Mouse (Mus musculus): Measurements from ENCODE around the gene Adcy6.

DNA sequence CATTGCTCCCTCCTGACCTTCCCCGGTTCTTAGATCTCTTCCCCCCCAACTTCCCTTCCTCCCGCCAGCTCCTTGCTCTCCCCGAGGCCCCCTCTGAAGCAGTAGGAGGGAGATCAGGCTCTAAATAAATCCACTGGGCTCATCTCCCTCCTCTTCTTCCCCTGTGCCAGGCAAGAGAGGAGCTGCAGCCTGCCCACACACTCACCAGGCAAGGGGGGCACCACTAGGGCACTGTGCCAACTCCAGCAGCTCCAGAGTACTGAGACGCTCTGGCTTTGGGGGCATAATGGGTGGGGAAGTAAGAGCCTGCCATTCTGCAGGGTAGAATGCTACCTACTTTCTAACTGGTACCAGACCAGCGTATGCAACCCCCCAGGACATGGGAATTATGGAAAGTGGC is 26.6 kb upstream of the Adcy6 start:
- TF ChIP-seq CTCF (IDR thresholded peaks at IDR 0.05; ENCODE audit: low read depth) (no peak), EP300 (optimal IDR thresholded peaks at IDR 0.05) (no peak)
